Mouse (Mus musculus): ENCODE results near the gene Bpifa6.
"Not testable (repeated sequence)": the region's sequence is repeated elsewhere in the genome, so short reads cannot be mapped to it uniquely, and the experiment has no call there.

Bpifa6 gene

GRCm38 (mm10) chr2:153974582-153974981 lies at the start of gene Bpifa6:
TSS of gene Bpifa6 (plus strand) at chr2:153974945.
- in situ Hi-C loops (cut with MboI) = no loop called here

- in situ Hi-C loops (cut with MboI) = no loop called here
Measured at GRCm38 (mm10) chr2:153929871-153930413, 44.8 kb upstream of the Bpifa6 start.

- in situ Hi-C loops (cut with MboI) = no loop called here
Measured at GRCm38 (mm10) chr2:153931125-153931524, 43.6 kb upstream of the Bpifa6 start.

- in situ Hi-C loops (cut with MboI) = no loop called here
Measured at GRCm38 (mm10) chr2:153933311-153933710, 41.4 kb upstream of the Bpifa6 start.

GRCm38 (mm10) chr2:153935348-153935747 lies 39.4 kb upstream of the Bpifa6 start:
- in situ Hi-C loops (cut with MboI) = no loop called here

- in situ Hi-C loops (cut with MboI) = no loop called here
Measured at GRCm38 (mm10) chr2:153937843-153938242, 36.9 kb upstream of the Bpifa6 start, which contains the start of gene Bpifb4. TSS of gene Bpifb4 (plus strand) at chr2:153938212.

GRCm38 (mm10) chr2:153943537-153943936 lies 31.2 kb upstream of the Bpifa6 start:
- in situ Hi-C loops (cut with MboI) = no loop called here

- in situ Hi-C loops (cut with MboI) = no loop called here
Measured at GRCm38 (mm10) chr2:153944567-153944966, 30.2 kb upstream of the Bpifa6 start.

- in situ Hi-C loops (cut with MboI) = no loop called here
Measured at GRCm38 (mm10) chr2:153952897-153953296, 21.8 kb upstream of the Bpifa6 start.

- in situ Hi-C loops (cut with MboI) = no loop called here
Measured at GRCm38 (mm10) chr2:153953836-153954235, 20.9 kb upstream of the Bpifa6 start.

- in situ Hi-C loops (cut with MboI) = no loop called here
Measured at GRCm38 (mm10) chr2:153962821-153963331, 11.9 kb upstream of the Bpifa6 start.

GRCm38 (mm10) chr2:153963334-153963733 lies 11.4 kb upstream of the Bpifa6 start:
- in situ Hi-C loops (cut with MboI) = no loop called here

GRCm38 (mm10) chr2:153970221-153970620 lies 4.5 kb upstream of the Bpifa6 start:
- in situ Hi-C loops (cut with MboI) = no loop called here

GRCm38 (mm10) chr2:153995770-153996169 lies 21.0 kb downstream of the Bpifa6 start:
- in situ Hi-C loops (cut with MboI) = no loop called here

- in situ Hi-C loops (cut with MboI) = no loop called here
Measured at GRCm38 (mm10) chr2:154000501-154000900, 25.8 kb downstream of the Bpifa6 start.

GRCm38 (mm10) chr2:154001056-154001455 lies 26.3 kb downstream of the Bpifa6 start:
- in situ Hi-C loops (cut with MboI) = no loop called here

GRCm38 (mm10) chr2:154004456-154004855 lies 29.7 kb downstream of the Bpifa6 start:
- in situ Hi-C loops (cut with MboI) = no loop called here

GRCm38 (mm10) chr2:154005094-154005493 lies 30.3 kb downstream of the Bpifa6 start:
- in situ Hi-C loops (cut with MboI) = no loop called here

- in situ Hi-C loops (cut with MboI) = no loop called here
Measured at GRCm38 (mm10) chr2:154005734-154006133, 31.0 kb downstream of the Bpifa6 start.

- in situ Hi-C loops (cut with MboI) = no loop called here
Measured at GRCm38 (mm10) chr2:154006331-154006730, 31.6 kb downstream of the Bpifa6 start.

GRCm38 (mm10) chr2:154007381-154007780 lies 32.6 kb downstream of the Bpifa6 start:
- in situ Hi-C loops (cut with MboI) = no loop called here

GRCm38 (mm10) chr2:154007965-154008364 lies 33.2 kb downstream of the Bpifa6 start, which contains the start of gene Bpifa2:
TSS of gene Bpifa2 (plus strand) at chr2:154008265.
- in situ Hi-C loops (cut with MboI) = no loop called here

GRCm38 (mm10) chr2:154017990-154018389 lies 43.2 kb downstream of the Bpifa6 start:
- in situ Hi-C loops (cut with MboI) = no loop called here

GRCm38 (mm10) chr2:154024676-154025075 lies 49.9 kb downstream of the Bpifa6 start:
- in situ Hi-C loops (cut with MboI) = not testable (repeated sequence)

All from mature B cell (primary cell).